Mouse (Mus musculus) CH12.LX (cell line): ENCODE results near the gene Pusl1. TPM values are rescaled to one million over a fixed set of nuclear protein-coding genes. Genes with fewer than 3 reads are reported as not detected.
A peak's percentile ranks its signal among the peaks of the same experiment; 100 is the strongest.

Experiments used
- DNase-seq: peaks from one replicate; pipeline ENCODE4 v3.0.0-alpha.2; 2013; ENCODE audit errors: extremely low read depth
- H3K27ac ChIP-seq: 2 replicates; pipeline ENCODE4 v1.5.1; 2012; ENCODE audit warnings: low read depth, mild to moderate bottlenecking, control low read depth, moderate library complexity; ENCODE audit not compliant: insufficient read depth
- H3K27me3 ChIP-seq: replicated peaks from 2 replicates; pipeline ENCODE3; 2012; ENCODE audit warnings: inconsistent platforms
- H3K36me3 ChIP-seq, 2 experiments: replicated peaks in 1 of 2; 2 replicates each; pipeline versions ENCODE3 to v1.6.1; 2012; ENCODE audit warnings: inconsistent platforms in 1 of 2, low read length in 1 of 2, mild to moderate bottlenecking in 1 of 2, mixed read lengths in 1 of 2, moderate library complexity in 1 of 2; ENCODE audit not compliant: control insufficient read depth in 1 of 2, insufficient read depth in 1 of 2
- H3K4me1 ChIP-seq, 2 experiments: 2 replicates each; pipeline ENCODE4 v1.6.1; 2012; ENCODE audit warnings: inconsistent platforms in 1 of 2, moderate library complexity in 1 of 2; ENCODE audit not compliant: insufficient read depth in 2 of 2, control insufficient read depth in 1 of 2
- H3K4me2 ChIP-seq: 2 replicates; pipeline ENCODE4 v1.6.1; 2012; ENCODE audit warnings: low read depth, mild to moderate bottlenecking, control low read depth; ENCODE audit not compliant: poor library complexity, insufficient read depth, severe bottlenecking
- H3K4me3 ChIP-seq, 3 experiments: fragments of 150-350 bp in 1 of 3; sonication (generic) in 1 of 3; replicated peaks in 1 of 3; 2 replicates each; pipeline versions ENCODE3 to v1.5.1; 2011 to 2012; ENCODE audit warnings: low read depth in 2 of 3, low read length in 2 of 3, mild to moderate bottlenecking in 2 of 3, moderate library complexity in 2 of 3, control low read depth in 1 of 3, improper control_type of control experiment in 1 of 3, inconsistent platforms in 1 of 3, mixed read lengths in 1 of 3; ENCODE audit not compliant: poor library complexity in 1 of 3
- H3K79me2 ChIP-seq: replicated peaks from 2 replicates; pipeline ENCODE4 v1.6.1; 2012; ENCODE audit warnings: mild to moderate bottlenecking, moderate library complexity; ENCODE audit not compliant: control insufficient read depth, poor library complexity, insufficient read depth, severe bottlenecking; ENCODE audit errors: extremely low read depth
- H3K9ac ChIP-seq: 2 replicates; pipeline ENCODE4 v1.6.1; 2012; ENCODE audit warnings: low read depth, mild to moderate bottlenecking, control low read depth, moderate library complexity; ENCODE audit not compliant: insufficient read depth
- H3K9me3 ChIP-seq: replicated peaks from 2 replicates; pipeline ENCODE3; 2012; ENCODE audit warnings: low read length, inconsistent platforms, mixed read lengths
- BHLHE40 ChIP-seq: IDR thresholded peaks from 2 replicates; pipeline ENCODE4 v1.6.1; 2011; ENCODE audit warnings: mild to moderate bottlenecking, low read depth, low read length, improper control_type of control experiment
- CHD1 ChIP-seq: IDR thresholded peaks from 2 replicates; pipeline ENCODE4 v1.6.1; 2012; ENCODE audit warnings: low read depth, low read length, improper control_type of control experiment, inconsistent platforms
- CHD2 ChIP-seq: IDR thresholded peaks from 2 replicates; pipeline ENCODE4 v1.6.1; 2011; ENCODE audit warnings: low read length, improper control_type of control experiment
- CTCF ChIP-seq, 2 experiments: IDR thresholded peaks in 1 of 2; conservative IDR thresholded peaks in 1 of 2; 2 replicates each; pipeline ENCODE4 v1.5.1; 2011 to 2012; ENCODE audit warnings: low read depth in 2 of 2, low read length in 2 of 2, improper control_type of control experiment in 1 of 2, inconsistent platforms in 1 of 2, mild to moderate bottlenecking in 1 of 2, moderate library complexity in 1 of 2
- ELF1 ChIP-seq: IDR thresholded peaks from 2 replicates; pipeline ENCODE4 v1.6.1; 2014; ENCODE audit warnings: low read depth, mild to moderate bottlenecking, inconsistent platforms, low read length, improper control_type of control experiment
- EP300 ChIP-seq: IDR thresholded peaks from 2 replicates; pipeline ENCODE4 v1.6.1; 2011; ENCODE audit warnings: low read length, improper control_type of control experiment
- ETS1 ChIP-seq: conservative IDR thresholded peaks from 2 replicates; pipeline ENCODE4 v1.6.1; 2012; ENCODE audit warnings: low read depth, mild to moderate bottlenecking, inconsistent platforms, low read length, improper control_type of control experiment, moderate library complexity
- HCFC1 ChIP-seq: IDR thresholded peaks from 2 replicates; pipeline ENCODE4 v1.6.1; 2012; ENCODE audit warnings: low read depth, mild to moderate bottlenecking, inconsistent platforms, low read length, improper control_type of control experiment
- IRF4 ChIP-seq: IDR thresholded peaks from 2 replicates; pipeline ENCODE4 v1.6.1; 2014; ENCODE audit warnings: low read depth, mild to moderate bottlenecking, inconsistent platforms, low read length, improper control_type of control experiment
- JUN ChIP-seq: IDR thresholded peaks from 2 replicates; pipeline ENCODE4 v1.6.1; 2011; ENCODE audit warnings: low read depth, mild to moderate bottlenecking, low read length, improper control_type of control experiment, moderate library complexity; ENCODE audit not compliant: insufficient read depth
- KAT2A ChIP-seq: IDR thresholded peaks from 2 replicates; pipeline ENCODE4 v1.6.1; 2012; ENCODE audit warnings: low read length, improper control_type of control experiment, inconsistent platforms; ENCODE audit not compliant: insufficient replicate concordance
- MAFK ChIP-seq: IDR thresholded peaks from 2 replicates; pipeline ENCODE4 v1.6.1; 2011; ENCODE audit warnings: low read length, improper control_type of control experiment; ENCODE audit not compliant: insufficient replicate concordance
- MAX ChIP-seq: IDR thresholded peaks from 2 replicates; pipeline ENCODE4 v1.6.1; 2011; ENCODE audit warnings: low read length, improper control_type of control experiment
- MAZ ChIP-seq: IDR thresholded peaks from 2 replicates; pipeline ENCODE4 v1.6.1; 2012; ENCODE audit warnings: low read depth, mild to moderate bottlenecking, inconsistent platforms, low read length, improper control_type of control experiment, moderate library complexity
- MEF2A ChIP-seq: IDR thresholded peaks from 2 replicates; pipeline ENCODE4 v1.6.1; 2014; ENCODE audit warnings: low read depth, mild to moderate bottlenecking, inconsistent platforms, low read length, improper control_type of control experiment, borderline replicate concordance
- MXI1 ChIP-seq: IDR thresholded peaks from 2 replicates; pipeline ENCODE4 v1.6.1; 2011; ENCODE audit warnings: mild to moderate bottlenecking, low read depth, low read length, improper control_type of control experiment
- MYC ChIP-seq: IDR thresholded peaks from 2 replicates; pipeline ENCODE4 v1.6.1; 2011; ENCODE audit warnings: low read depth, mild to moderate bottlenecking, improper control_type of control experiment, low read length
- NELFE ChIP-seq: IDR thresholded peaks from 2 replicates; pipeline ENCODE4 v1.6.1; 2011; ENCODE audit warnings: low read depth, low read length, improper control_type of control experiment
- NRF1 ChIP-seq: IDR thresholded peaks from 2 replicates; pipeline ENCODE4 v1.6.1; 2014; ENCODE audit warnings: low read depth, mild to moderate bottlenecking, inconsistent platforms, low read length, improper control_type of control experiment, moderate library complexity
- PAX5 ChIP-seq: IDR thresholded peaks from 2 replicates; pipeline ENCODE4 v1.6.1; 2012; ENCODE audit warnings: low read length, inconsistent platforms, mixed read lengths
- POLR2A ChIP-seq: IDR thresholded peaks from 2 replicates; pipeline ENCODE4 v1.6.1; 2011; ENCODE audit warnings: low read depth, mild to moderate bottlenecking, improper control_type of control experiment, low read length
- POLR2AphosphoS2 ChIP-seq: IDR thresholded peaks from 2 replicates; pipeline ENCODE4 v1.6.1; 2011; ENCODE audit warnings: low read depth, low read length, improper control_type of control experiment
- SIN3A ChIP-seq: IDR thresholded peaks from 2 replicates; pipeline ENCODE4 v1.6.1; 2012; ENCODE audit warnings: low read length, improper control_type of control experiment, inconsistent platforms
- SMC3 ChIP-seq: IDR thresholded peaks from 2 replicates; pipeline ENCODE4 v1.6.1; 2011; ENCODE audit warnings: low read depth, low read length, improper control_type of control experiment
- TBP ChIP-seq: conservative IDR thresholded peaks from 2 replicates; pipeline ENCODE4 v1.6.1; 2011; ENCODE audit warnings: low read depth, low read length, improper control_type of control experiment
- USF1 ChIP-seq: IDR thresholded peaks from 2 replicates; pipeline ENCODE4 v1.6.1; 2014; ENCODE audit warnings: low read depth, mild to moderate bottlenecking, inconsistent platforms, low read length, improper control_type of control experiment
- USF2 ChIP-seq: conservative IDR thresholded peaks from 2 replicates; pipeline ENCODE4 v1.6.1; 2011; ENCODE audit warnings: low read depth, low read length, improper control_type of control experiment
- dilution Hi-C: fragments of 300-500 bp; cut with MboI; formaldehyde crosslinking; loops from 2 replicates; pipeline ENCODE4 v1.14.3; 2020; ENCODE audit warnings: low sequenced_read_pairs; ENCODE audit not compliant: extremely low pct_unique_long_range_greater_than_20kb, extremely low pct_ligation_motif_present
- in situ Hi-C: fragments of 300-500 bp; cut with MboI; formaldehyde crosslinking; loops from 3 replicates; pipeline ENCODE4 v1.14.3; 2019; ENCODE audit warnings: low sequenced_read_pairs, low pct_ligation_motif_present, low pct_unique_long_range_greater_than_20kb, mixed read lengths
- polyA plus RNA-seq: library from polyadenylated mRNA; unstranded; fragments of >175 nt; gene quantifications from 2 replicates; pipeline ENCODE4 v1.2.1, GENCODE M21; 2012; ENCODE audit warnings: low read depth; ENCODE audit not compliant: insufficient read length
- total RNA-seq, 2 experiments: library from RNA; depleted of rRNA; stranded (reverse); fragments of 300-350 nt in 1 of 2; fragments of >200 nt in 1 of 2; gene quantifications; 2 replicates each; pipeline ENCODE4 v1.2.3; 2012 to 2014

Pusl1 gene
- total and polyA plus RNA-seq, 3 experiments = 32.1 to 45.7 (median 37.5) TPM

GRCm38 (mm10) chr4:155847591-155848352 lies 43.8 kb downstream of the Pusl1 start:
- H3K4me3 ChIP-seq = peak overlapping the region; percentile 85 to 96 (median 89)
- H3K4me2 ChIP-seq = peak overlapping the region; percentile 90
- dilution Hi-C loops = no loop called here
- DNase-seq = no peak
- peak overlapping the region; percentile 89 for H3K9ac ChIP-seq
- H3K4me1 ChIP-seq = peaks cover 17 to 50% of the 10 kb centered on the region in 2 experiments
- peak overlapping the region; percentile 30; the same call in 1 of the 2 replicates for H3K27ac ChIP-seq
- H3K79me2 ChIP-seq = peaks cover 19% of the 10 kb centered on the region
- TF ChIP-seq NRF1 (0 out of 2 replicates have a peak, but pooled peaks have one; percentile 33), BHLHE40 (peak; percentile 33), CHD2 (no peak), CTCF (conservative IDR thresholded peaks at IDR 0.05 in 1 of 2, IDR thresholded peaks at IDR 0.05 in 1 of 2; ENCODE audit: low read depth in 2 of 2, low read length in 2 of 2) (peak in 1 of 2 experiments; percentile 43; a peak in 2 of 4 replicates), USF2 (no peak), MXI1 (peak; percentile 58; the same call in 1 of the 2 replicates), SMC3 (no peak), SIN3A (no peak; the same call in 1 of the 2 replicates)
- TF ChIP-seq, all 38 proteins: peak for 4
- Histone ChIP-seq H3K36me3 (peaks cover 3 to 30% of the 10 kb centered on the region in 2 experiments), H3K27me3 (no peaks in the 10 kb centered on the region), H3K9me3 (no peaks in the 10 kb centered on the region)
- in situ Hi-C loops = no loop called here

DNA sequence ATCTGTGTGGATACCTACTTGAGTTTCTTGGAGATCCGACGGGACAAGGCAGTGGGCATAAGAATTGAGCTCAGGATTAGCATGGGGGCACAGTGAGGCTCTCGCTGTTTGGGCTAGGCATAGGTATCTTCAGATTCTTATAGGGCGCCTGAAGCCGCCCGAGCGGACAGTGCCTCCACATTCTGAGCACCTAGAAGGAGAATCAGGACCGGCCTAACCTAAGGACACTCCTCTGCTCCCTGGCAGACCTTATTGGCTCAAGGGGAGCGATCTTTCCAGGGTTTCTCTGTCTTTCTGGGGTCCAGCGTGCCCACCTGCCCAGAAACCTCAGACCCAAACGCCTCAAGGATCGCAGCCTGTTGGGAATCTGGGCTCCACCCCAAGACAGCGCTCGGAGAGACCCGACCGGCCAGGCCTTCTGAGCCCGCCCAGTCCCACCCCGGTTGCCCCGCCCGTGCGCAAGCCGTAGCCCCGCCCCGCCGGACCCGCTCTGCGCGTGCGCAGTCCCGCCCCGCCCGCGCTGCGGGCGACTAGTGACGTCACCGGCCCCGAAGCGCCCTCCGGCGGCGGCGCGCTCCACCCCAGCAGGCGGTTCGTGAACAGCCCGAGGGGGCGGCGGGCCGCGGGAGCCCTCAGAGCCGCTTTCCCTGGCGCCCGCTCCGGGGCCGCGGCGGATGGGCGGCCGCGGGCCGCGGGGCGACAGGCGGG lies 44.6 kb downstream of the Pusl1 start, which contains the start of gene Dvl1:
Gene Dvl1, plus strand, starts transcription at position 532 of the 708 bp plus-strand sequence.
- Histone ChIP-seq H3K9ac (peak within 1 kb of the TSS; percentile 89), H3K27me3 (no peaks in the 10 kb centered on the region), H3K9me3 (no peaks in the 10 kb centered on the region), H3K4me3 (peak within 1 kb of the TSS; percentile 85 to 96 (median 89)), H3K4me2 (peak within 1 kb of the TSS; percentile 90), H3K4me1 (peaks cover 17 to 43% of the 10 kb centered on the region in 2 experiments), H3K27ac (peak within 1 kb of the TSS; percentile 30; the same call in 1 of the 2 replicates), H3K36me3 (peaks cover 9 to 31% of the 10 kb centered on the region in 2 experiments), H3K79me2 (peaks cover 19% of the 10 kb centered on the region)
- in situ Hi-C loops (no loop called here), dilution Hi-C loops (no loop called here)
- DNase-seq = peak; percentile 72
- TF ChIP-seq NRF1 (peak; percentile 92), MEF2A (peak; percentile 54; the same call in 1 of the 2 replicates), USF2 (no peak), POLR2AphosphoS2 (0 out of 2 replicates have a peak, but pooled peaks have one; percentile 40), CHD1 (no peak), EP300 (no peak), MAFK (no peak), MAZ (peak; percentile 81; the same call in 1 of the 2 replicates), TBP (no peak), MYC (no peak), NELFE (peak; percentile 59; the same call in 1 of the 2 replicates), BHLHE40 (0 out of 2 replicates have a peak, but pooled peaks have one; percentile 25), SMC3 (peak; percentile 35; the same call in 1 of the 2 replicates), CTCF (conservative IDR thresholded peaks at IDR 0.05 in 1 of 2, IDR thresholded peaks at IDR 0.05 in 1 of 2; ENCODE audit: low read depth in 2 of 2, low read length in 2 of 2) (peak in 1 of 2 experiments; percentile 74; a peak in 2 of 4 replicates), KAT2A (peak; percentile 54; the same call in 1 of the 2 replicates), ETS1 (no peak), USF1 (no peak), HCFC1 (peak; percentile 46), IRF4 (0 out of 2 replicates have a peak, but pooled peaks have one; percentile 28), MXI1 (no peak), PAX5 (no peak), MAX (0 out of 2 replicates have a peak, but pooled peaks have one; percentile 17), POLR2A (peak; percentile 78; the same call in 1 of the 2 replicates), JUN (0 out of 2 replicates have a peak, but pooled peaks have one; percentile 17), SIN3A (peak; percentile 55; the same call in 1 of the 2 replicates), ELF1 (peak; percentile 46; the same call in 1 of the 2 replicates)
